Mouse (Mus musculus) megakaryocyte, embryonic 14.5 days (primary cell): Measurements from ENCODE around the gene Rbm25.

Source experiments
- FLI1 ChIP-seq: IDR thresholded peaks from 2 replicates; pipeline ENCODE4 v1.6.1; 2012; ENCODE audit warnings: low read length, inconsistent platforms, mixed read lengths
- GATA1 ChIP-seq: IDR thresholded peaks from 3 replicates; pipeline ENCODE4 v1.6.1; 2012; ENCODE audit warnings: mixed read lengths, low read length, inconsistent platforms, borderline replicate concordance

GRCm38 (mm10) chr12:83687934-83688315 is 56.9 kb downstream of the Rbm25 start, which contains the start of gene Psen1:
- no peak for TF ChIP-seq GATA1
- peak; percentile 74; the same call in 1 of the 2 replicates for TF ChIP-seq FLI1
